Mouse (Mus musculus): ENCODE data around the gene Larp6. TPM values are rescaled to one million over a fixed set of nuclear protein-coding genes. Genes with fewer than 3 reads are reported as not detected.

The Larp6 gene
- total RNA-seq (2021), result 1 to 10 TPM; 2.2 to 2.9 TPM
- long read RNA-seq, experiment 1, partial matches to known transcripts, result 0 of 4 reads
- long read RNA-seq, experiment 1, other reads (novel, unspliced or antisense), result 1 of 4 reads
- long read RNA-seq, experiment 2, partial matches to known transcripts, result 1 of 3 reads
- long read RNA-seq, experiment 2, other reads (novel, unspliced or antisense), result 0 of 3 reads

DNA sequence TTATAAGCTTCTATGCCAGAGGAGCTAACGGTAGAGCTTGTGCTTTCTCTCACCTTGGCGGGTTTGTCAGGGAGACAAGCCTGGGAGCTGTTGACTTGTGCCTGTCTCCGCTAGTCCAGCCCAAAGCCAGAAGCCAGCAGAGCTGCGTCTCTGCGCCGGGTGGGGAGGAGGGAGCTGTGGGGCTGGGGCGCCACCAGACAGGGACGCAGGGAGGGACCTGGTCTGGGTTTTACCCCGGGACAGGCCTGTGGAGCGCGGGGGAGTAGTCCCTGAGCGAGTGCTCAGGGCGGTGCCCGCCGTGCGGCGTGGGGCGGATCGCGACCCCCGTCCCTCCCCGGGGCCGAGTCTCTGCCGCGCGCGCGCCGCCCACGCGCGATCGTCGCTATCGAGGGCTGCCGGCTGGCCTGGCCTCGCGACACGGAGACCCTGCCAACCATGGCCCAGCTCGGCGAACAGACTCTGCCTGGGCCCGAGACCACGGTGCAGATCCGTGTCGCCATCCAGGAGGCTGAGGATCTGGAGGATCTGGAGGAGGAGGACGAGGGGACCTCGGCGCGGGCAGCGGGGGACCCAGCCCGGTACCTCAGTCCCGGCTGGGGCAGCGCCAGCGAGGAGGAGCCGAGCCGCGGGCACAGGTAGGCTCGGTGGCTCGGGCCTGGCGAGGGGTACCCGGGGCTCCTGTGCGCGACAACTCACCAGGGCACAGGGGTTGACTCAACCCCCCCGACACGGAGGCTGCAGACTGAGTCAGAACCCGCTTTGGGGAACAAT is at the start of gene Larp6:
Gene Larp6, plus strand, starts transcription at position 219 of the 771 bp plus-strand sequence.
- DNase-seq, result peak; percentile 54

DNA sequence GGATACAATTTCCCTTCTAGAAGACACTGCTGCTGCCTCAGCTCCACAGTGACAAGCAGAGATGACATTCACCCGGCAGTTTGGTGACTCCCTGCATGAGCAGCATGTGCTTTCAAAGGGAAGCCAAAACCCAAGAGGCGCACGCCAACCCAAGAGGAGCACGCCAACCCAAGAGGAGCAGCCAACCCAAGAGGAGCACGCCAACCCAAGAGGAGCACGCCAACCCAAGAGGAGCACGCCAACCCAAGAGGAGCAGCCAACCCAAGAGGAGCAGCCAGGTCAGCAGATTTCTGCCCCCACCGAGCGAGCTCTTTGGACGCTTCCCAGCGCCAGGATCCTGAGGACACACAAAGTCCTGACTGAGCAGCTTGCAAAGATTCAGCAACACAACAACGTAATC is 48.4 kb upstream of the Larp6 start:
- DNase-seq, result peak; percentile 52

DNA sequence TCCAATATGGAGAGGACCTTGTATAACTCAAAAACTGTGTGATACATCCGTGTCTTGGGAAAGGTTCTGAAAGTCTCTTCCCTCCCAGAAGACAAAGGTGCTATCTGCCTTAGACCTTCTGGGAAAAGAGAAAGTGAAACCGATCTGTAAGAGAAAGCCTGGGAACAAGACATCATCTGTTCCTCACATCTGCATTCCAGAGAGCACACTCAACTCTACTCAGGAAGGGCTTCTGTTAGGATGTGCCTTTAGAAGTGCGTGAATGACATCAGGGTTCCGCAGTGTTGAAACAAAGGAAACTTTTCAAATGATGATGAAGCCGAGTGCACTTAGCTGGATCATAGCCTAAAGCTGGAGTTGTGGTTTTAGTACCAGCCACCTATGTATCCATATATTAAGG is 47.9 kb upstream of the Larp6 start:
- no peak for DNase-seq

DNA sequence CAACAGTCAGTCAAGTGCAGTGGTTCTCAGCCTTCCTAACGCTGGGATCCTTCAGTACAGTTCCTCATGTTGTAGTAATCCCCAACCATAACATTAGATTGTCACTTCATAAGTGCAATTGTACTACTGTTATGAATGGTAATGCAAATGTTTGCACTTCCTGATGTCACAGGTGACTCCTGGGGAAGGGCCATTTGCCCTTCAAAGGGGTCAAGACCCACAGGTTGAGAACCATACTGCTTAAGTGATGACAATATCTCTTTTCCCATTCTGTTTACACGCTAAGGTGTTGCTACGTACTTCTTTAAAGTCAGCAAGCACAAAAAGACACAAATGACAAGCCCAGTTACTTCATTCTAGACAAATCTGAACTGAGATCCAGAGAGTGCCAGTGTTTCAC is 47.3 kb upstream of the Larp6 start:
- DNase-seq, result no peak

DNA sequence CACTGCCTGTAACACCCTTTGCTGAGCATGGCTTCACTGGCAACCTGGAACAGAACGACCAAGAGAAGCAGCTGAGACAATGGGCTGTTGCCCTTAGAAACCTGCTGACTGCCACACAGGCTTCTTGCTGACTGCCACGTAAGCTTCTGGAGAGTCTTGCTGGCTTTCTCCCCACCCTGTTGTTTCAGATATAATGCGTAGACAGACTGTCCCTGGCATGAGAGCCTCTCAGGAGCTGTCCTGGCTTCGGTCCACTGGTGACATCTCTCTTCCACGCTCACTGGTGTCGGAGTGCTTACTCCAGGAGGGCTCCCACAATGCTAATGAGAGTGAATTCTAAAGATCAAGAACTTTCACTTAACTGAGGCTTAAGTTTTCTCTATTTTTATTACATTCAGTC is 43.9 kb upstream of the Larp6 start:
- DNase-seq, result no peak

DNA sequence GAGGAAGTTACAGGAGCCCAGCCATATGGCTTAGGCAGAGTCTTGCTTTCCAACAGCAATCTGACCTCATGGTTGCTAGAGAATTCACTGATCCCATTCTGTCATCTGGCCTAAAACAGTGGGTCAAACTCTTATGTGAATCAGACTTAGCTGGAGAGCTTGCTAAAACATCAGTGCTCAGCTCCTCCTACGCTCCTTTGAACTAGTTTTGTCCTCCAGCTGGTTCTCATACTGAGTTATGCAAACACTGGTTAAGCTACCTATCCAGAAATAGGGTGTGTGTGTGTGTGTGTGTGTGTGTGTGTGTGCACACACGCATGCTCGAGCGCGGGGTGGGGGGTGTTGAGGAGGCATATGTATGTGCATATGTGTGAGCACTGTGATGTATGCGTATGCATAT is 40.2 kb upstream of the Larp6 start:
- no peak for DNase-seq

DNA sequence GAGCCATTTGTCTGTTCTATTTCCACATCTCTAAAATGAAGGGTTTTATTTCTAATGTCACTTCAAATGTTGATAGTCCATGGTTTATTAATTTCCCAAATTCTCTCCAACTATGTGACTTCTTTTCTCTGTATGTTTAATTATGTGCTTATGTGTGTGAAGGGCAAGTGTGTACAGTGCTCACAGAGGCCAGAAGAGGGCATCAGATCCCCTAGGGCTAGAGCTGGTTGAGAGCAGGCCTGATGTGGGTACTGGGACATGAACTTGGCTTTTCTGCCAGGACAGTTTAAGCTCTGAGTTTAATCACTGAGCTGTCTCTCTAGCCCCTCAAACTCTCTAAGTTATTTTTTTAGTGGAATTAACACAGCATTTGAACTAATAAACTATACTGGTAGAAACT is 38.0 kb upstream of the Larp6 start:
- no peak for DNase-seq

DNA sequence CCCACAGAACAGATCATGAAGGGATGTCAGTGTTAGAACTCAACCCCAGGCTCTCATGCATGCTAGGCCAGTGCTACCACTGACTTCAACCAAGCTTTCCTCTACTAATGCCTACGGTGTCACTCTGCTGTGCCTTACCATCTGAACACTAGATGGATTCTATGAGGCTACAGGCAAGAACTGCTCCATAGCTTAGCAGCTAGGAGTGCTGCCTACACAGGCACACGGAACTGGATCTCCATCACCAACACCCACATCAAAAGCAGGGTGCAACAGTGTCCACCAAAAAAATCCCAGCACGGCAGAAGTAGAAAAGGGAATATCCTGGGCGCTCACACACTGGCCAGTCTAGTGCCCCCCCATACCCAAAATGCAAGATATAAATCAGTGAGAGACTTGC is 36.4 kb upstream of the Larp6 start:
- no peak for DNase-seq

DNA sequence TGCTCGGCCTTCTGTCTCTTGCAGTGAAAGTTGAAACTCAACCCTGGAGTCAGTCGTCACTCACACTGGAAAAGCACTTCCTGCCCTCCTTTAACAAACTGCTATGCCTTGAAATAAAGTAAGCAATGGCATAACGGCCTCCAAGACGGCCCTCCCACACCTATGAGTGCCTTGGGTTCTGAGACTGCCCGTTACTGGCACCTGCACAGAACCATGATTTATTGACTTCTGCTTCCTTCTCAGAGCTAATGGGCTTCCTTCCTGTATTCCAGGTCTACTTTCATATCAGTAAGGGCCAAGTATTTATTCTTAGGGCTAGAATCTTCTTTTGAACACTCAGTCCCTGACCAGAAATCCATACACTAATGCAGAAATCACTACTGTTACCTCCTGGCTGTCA is 33.9 kb upstream of the Larp6 start:
- DNase-seq, result no peak

DNA sequence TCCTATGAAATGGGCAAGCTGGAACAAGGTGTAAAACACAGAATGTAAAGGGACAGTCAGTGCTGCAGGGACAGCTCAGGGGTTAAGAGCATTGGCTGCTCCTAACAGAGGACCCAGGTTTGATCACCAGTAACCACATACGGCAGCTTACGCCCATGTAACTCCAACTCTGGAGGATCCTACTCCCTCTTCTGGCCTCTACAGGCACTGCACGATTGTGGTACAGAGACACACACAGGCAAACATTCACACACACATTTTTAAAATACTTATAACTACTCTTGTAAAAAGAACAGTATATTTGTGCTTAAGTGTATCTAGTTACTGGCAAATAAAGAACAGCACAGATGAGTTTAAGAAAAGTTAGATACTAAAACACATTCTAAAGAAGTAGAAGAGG is 31.8 kb upstream of the Larp6 start:
- DNase-seq, result no peak

DNA sequence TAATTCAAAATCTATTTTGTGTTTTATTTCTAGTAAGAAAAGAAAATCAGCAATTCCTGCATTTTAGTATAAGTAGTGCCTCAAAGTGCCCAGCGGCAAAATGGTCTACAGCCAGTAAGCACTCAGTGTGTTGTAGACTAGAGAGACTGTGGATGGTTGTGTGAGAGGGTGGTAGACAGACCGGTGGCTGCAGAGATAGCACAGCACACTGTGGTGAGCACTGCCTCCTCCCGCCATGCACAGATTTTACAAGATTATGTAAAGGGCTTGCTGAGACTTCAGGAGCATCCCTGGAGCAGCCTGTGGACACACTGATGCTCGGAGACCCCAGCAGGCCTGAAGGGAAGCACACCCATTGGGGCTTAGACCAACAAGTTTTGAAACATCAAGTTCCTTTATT is 30.0 kb upstream of the Larp6 start:
- DNase-seq, result no peak

DNA sequence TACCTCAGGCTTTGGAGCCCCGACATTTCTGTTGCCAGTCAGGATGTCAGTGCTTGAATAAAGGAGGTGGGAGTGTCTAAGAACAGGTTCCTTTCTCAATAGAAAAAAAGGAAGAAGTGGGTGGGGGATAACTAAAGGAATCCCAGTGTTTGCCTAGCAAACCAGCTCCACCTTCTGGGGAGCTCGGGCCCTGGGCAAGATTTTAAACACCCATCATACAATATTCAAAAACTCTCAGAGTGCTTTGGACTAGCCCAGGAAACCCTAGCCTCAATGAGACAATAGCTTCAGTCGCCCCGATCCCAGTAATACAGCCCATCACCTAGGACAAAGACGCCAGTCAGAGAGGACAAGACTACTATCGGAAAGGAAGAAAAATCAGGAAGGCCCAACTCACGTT is 25.4 kb upstream of the Larp6 start:
- DNase-seq, result no peak

DNA sequence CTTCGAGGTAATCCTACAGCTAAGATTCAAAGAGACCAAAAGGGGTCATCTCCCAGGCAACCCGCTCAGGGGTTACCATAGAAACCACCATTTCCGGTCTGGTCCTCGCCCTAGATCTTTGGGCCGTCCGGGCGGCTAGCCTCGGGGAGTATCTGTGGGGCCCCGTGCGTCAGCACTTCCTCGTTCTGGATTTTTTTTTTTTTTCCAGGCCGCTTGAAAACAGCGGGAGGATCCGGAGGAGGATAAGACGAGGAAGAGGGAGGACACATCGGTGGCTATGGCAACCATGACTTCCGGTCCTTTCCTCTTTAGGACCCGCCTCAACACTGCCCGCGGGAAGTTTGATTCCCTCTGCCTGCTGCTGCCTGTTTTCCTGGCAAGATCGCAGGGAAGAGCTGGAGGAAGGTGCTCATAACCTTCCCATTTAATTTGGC is 24.9 kb upstream of the Larp6 start, which contains the start of gene Lrrc49:
Gene Lrrc49, minus strand, starts transcription at position 268 of the 434 bp plus-strand sequence.
- peak; percentile 87 for DNase-seq

DNA sequence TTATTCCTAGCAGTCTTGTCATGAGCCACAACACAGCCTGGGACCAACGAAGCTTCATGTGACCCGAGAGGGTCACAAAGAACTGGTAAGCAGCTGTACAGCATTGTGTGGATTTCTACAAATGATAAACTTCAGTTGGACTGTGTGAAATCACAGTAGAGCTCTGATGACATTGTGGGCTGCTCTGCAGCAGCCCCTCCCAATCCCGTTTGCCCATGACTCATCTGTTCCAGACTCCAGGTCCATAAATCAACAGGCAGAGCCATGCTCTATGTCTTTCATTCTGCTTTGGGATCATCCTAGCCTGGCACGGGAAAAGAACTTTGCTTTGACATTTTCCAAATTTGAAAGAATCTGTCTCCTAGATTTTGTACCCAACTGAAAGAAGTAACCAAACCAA is 20.2 kb upstream of the Larp6 start:
- DNase-seq, result no peak

DNA sequence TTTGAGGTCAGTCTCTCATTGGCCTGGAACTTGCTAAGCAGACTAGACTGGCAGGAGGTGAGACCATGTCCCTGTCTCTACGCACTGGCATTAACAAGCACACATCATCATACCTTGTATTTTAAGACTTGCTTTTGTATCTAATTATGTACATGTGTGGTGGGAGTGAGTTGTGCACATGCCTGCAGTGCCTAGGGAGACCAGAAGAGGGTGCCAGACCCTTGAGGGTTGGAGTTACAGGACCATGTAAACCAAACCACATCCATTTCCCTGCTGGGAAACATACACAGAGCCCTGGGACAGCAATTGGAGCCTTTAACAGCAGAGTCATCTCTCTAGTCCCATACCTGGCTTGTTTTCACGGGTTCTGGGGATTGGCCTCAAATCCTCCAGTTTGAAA is 18.8 kb upstream of the Larp6 start:
- peak; percentile 52 for DNase-seq

DNA sequence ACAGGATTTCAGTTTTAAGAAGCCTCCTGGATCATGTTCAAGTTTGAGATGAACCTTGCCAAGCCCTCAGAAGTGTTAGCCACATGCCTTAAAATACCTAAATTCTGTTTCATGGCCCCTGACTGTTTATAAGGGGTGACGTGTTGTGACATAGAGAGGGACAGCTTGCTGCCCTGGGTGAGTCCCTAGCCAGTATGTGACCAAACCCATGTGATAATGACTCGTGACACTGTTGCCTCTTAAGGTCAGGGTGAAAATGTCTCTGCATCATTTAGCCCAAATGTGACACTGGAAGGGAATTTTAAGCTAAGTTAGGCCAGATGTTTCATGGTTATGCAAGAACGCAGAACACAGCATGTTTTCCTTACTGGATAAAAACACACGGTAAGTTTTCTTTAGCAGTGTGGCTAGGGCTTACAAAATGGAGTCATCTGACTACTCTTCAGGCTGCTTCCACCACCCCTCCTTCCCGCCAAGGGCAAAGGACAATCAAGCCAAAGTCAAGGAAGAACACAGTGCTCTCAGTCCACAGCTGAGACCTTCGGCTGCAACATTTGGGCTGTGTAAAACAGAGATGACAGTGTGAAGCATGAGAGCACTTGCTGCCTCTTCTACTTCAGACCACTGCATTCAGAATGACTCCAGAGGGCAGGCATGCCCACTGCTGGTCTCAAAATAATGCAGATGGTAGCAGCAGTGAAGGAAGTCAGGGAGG is 16.4 kb upstream of the Larp6 start:
- no peak for DNase-seq

DNA sequence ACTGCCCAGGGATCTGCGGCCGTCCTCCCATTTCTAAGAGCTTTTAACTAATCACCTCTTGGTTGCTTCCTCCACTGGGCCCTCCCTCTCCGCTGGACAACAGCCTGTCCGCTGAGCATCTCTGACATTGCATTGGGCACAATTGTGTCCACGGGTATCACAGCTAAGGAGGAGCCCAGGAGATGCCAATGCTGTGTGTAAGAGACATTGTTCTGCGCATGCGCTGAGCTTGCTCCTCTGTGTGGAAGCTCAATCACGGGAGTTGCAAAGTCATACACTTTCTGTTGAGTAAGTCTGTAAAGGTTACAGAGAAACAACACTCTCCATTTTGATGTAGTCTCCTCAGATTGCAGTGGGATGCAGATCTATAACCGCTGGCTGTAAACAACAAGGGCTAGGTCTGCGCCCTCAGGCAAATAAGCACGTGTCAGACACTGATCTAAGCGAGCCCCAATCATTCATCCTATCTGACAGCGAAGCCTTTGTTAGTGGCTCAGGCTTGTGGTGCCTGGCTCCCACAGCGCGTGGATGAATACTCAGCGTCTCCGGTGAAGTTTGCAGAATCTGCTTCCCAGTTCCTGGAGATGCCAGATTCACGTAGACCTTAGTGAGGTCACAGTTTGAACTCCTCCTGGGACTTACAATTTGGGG is 13.1 kb upstream of the Larp6 start:
- DNase-seq, result no peak

DNA sequence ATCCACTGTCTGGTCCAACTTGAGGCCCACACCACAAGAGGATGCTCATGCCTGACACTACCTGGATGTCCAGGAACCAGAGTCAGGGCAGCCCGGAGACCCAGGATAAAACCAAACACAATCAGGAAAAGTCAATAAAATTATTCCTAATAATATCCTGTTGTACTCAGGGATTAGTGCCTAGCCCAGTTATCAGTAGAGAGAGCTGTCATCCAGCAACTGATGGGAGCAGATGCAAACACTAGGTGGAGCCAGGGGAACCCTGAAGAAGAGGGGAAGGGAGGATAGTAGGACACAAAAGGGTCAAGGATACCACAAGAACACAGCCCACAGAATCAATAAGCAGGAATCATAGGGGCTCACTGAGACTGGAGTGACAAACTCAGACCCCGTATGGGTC is 5.2 kb upstream of the Larp6 start:
- no peak for DNase-seq

DNA sequence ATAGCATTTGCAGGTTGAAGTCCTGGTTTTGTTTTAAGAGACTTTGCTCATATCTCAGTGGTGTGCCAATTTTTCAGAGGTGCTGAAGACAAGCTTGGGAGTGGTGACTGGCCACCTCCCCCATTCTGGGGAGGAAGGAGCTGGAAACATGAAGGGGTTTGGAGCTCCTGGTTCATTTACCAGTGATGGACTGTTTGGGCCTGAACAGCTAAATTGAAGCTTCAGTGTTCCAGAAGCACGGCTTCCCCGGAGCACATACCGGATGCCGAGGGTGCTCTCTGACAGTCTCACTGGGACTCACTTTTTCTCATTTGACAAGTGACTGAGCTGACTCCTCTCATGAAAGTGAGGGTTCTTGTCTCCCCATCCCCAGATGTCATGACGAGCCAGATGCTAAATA is 4.2 kb upstream of the Larp6 start:
- no peak for DNase-seq

DNA sequence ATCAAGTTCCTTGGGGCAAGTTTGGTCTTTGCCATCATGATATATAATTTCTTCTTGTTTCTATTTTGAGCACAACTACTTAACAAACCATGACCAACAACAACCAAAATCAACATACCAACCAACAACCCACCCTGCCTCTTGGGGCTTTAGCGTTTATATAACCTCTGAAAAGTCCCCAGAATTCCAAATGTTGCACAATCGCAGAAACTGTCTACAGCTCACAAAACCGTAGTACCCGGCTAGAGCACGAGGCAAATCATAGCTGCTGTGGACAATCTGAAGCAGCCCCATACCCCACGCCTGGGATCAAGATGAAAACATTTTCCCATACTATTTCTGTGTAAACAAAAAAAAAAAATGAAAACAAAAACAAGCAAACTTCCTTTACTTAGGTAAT is 3.1 kb upstream of the Larp6 start:
- DNase-seq, result no peak

DNA sequence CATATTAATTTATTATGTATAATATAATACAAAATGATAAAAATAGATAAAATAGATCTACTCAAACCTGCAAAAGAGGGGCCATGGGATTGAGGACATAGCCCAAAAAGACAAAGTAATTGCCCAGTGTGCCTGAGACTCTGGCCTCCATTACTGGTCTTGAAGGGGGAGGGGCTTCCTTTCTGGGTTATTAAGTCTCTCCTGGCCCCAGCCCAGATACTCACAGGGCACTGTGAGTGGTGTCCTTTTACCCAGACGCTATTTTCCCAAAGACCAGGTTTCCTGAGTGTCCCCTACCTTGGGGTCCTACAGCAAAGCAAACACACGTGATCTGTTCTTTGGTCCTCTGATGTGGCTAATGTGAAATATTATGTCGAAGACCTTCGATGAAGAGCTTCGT is 778 bp upstream of the Larp6 start:
- no peak for DNase-seq

DNA sequence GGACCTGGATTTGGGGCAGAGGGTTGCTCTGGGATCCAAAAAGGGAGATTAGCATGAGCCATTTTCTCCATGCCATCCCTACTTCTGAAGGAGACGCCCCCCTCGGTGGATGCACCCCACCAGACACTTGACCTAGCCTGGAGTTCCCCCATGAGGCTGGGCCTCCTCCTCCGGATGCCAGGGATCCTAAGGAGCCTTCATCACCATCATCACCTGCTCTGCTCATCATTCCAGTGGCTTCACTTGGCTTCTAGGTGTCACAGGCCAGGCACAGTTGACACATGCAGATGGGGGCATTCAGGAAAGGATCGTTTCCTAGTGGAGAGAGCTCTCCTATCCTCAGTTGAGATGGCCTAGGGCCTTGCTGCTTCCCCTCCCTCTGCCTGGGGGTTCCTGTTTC is 827 bp downstream of the Larp6 start:
- no peak for DNase-seq

DNA sequence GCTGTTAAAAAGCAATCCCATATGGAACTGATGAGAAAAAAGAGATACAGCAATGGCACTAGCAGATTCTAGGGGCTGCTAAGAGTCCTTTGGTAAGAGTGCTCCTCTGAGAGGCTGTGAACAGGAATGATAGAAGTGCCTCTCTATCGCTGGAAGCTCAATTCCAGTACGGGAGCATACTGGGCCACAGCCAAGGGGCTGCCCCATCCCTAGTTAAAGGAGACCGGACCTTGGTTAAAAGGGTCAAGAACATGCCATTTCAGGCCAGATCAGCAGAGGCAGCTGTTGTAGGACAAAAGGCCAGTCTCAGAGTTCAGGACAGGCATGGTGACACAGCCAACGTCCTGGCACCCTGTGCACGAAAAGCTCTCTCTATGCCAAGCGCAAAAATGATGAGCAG is 1.4 kb downstream of the Larp6 start:
- DNase-seq, result peak; percentile 44

Measured in gastrocnemius, postnatal 10 days (tissue).